Mouse (Mus musculus): ENCODE data around the gene 9930104L06Rik.

- TF ChIP-seq CTCF (IDR thresholded peaks at IDR 0.05; ENCODE audit: control insufficient read depth, insufficient read depth, low read length) (no peak), POLR2A (IDR thresholded peaks at IDR 0.05; ENCODE audit: borderline replicate concordance, control insufficient read depth, low read depth, low read length) (no peak)
Observed at GRCm38 (mm10) chr4:124970194-124970593, 33.3 kb downstream of the 9930104L06Rik start.

Data from bone marrow, adult 2 months (tissue).